Mouse (Mus musculus): ENCODE data around the gene Parp3. TPM values are rescaled to one million over a fixed set of nuclear protein-coding genes. Genes with fewer than 3 reads are reported as not detected.

Gene Parp3
- total and polyA plus RNA-seq, 2 experiments from 2014 or later, result 1.7 to 6.2 TPM

- Histone ChIP-seq H3K27ac (ENCODE audit: low read depth, low read length) (no peak overlapping the region), H3K4me1 (ENCODE audit: insufficient read depth) (peaks cover 22% of the 10 kb centered on the region), H3K27me3 (ENCODE audit: insufficient read depth, low read length) (no peaks in the 10 kb centered on the region), H3K9ac (no peak overlapping the region), H3K4me2 (ENCODE audit: low read depth) (no peak overlapping the region), H3K4me3 (ENCODE audit: low read depth, low read length) (no peak overlapping the region), H3K9me3 (ENCODE audit: low read length) (no peaks in the 10 kb centered on the region), H3K36me3 (ENCODE audit: insufficient read depth) (peaks cover 37% of the 10 kb centered on the region)
- WGBS, result 81% methylated on average over 15 of the region's 15 CpGs
- TF ChIP-seq CTCF (IDR thresholded peaks at IDR 0.05; ENCODE audit: low read depth), result no peak
- no peak for ATAC-seq
- no peak for DNase-seq
Measured at GRCm38 (mm10) chr9:106459946-106460345, 16.8 kb downstream of the Parp3 start.

- no peak for DNase-seq
- Histone ChIP-seq H3K4me2 (ENCODE audit: low read depth) (no peak overlapping the region), H3K36me3 (ENCODE audit: insufficient read depth) (peaks cover 20% of the 10 kb centered on the region), H3K27me3 (ENCODE audit: insufficient read depth, low read length) (no peaks in the 10 kb centered on the region), H3K27ac (ENCODE audit: low read depth, low read length) (no peak overlapping the region; the same call in 1 of the 2 replicates), H3K4me3 (ENCODE audit: low read depth, low read length) (no peak overlapping the region), H3K9ac (0 out of 2 replicates have a peak overlapping the region, but pooled peaks have one; percentile 35), H3K9me3 (ENCODE audit: low read length) (no peaks in the 10 kb centered on the region), H3K4me1 (ENCODE audit: insufficient read depth) (peaks cover 24% of the 10 kb centered on the region)
- no peak for TF ChIP-seq CTCF (IDR thresholded peaks at IDR 0.05; ENCODE audit: low read depth)
- ATAC-seq, result no peak
- 42% methylated on average over 5 of the region's 5 CpGs for WGBS
Measured at GRCm38 (mm10) chr9:106457920-106458319, 18.8 kb downstream of the Parp3 start.

DNA sequence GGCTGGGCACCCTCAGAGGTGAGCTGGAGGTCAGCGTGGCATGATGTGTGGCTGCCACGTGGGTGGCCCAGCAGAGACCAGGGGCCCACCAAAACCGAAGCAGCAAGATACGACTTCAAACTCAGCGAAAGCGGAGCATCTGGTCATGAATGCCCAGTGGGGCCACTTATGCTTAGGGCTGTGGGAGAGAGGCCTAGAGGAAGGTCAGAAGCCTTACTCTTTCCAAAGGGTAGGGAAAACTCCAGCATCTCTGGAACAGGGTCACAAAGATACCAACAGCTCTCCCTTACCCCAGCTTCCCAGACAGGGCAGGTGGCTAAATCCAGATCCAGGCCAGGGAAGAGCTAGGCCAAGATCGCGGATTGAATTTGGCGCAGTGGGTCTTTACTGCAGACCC is 19.6 kb downstream of the Parp3 start:
- H3K4me2 ChIP-seq (ENCODE audit: low read depth), result peak overlapping the region; percentile 97
- H3K9ac ChIP-seq, result peak overlapping the region; percentile 35; the same call in 1 of the 2 replicates
- peak overlapping the region; percentile 57 for H3K27ac ChIP-seq (ENCODE audit: low read depth, low read length)
- peaks cover 29% of the 10 kb centered on the region for H3K4me1 ChIP-seq (ENCODE audit: insufficient read depth)
- no peaks in the 10 kb centered on the region for H3K9me3 ChIP-seq (ENCODE audit: low read length)
- TF ChIP-seq CTCF (IDR thresholded peaks at IDR 0.05; ENCODE audit: low read depth), result no peak
- H3K36me3 ChIP-seq (ENCODE audit: insufficient read depth), result peaks cover 15% of the 10 kb centered on the region
- no peaks in the 10 kb centered on the region for H3K27me3 ChIP-seq (ENCODE audit: insufficient read depth, low read length)
- H3K4me3 ChIP-seq (ENCODE audit: low read depth, low read length), result no peak overlapping the region
- 47% methylated on average over 9 of the region's 9 CpGs for WGBS
- ATAC-seq (no peak), DNase-seq (no peak)

- no peak for ATAC-seq
- peak; percentile 24 for DNase-seq
Measured at GRCm38 (mm10) chr9:106456325-106457162, 20.2 kb downstream of the Parp3 start.

GRCm38 (mm10) chr9:106454888-106455681 is 21.7 kb downstream of the Parp3 start:
- peak; percentile 65 for ATAC-seq
- 2% methylated on average over 17 of the region's 17 CpGs for WGBS
- H3K27me3 ChIP-seq (ENCODE audit: insufficient read depth, low read length), result no peaks in the 10 kb centered on the region
- peak overlapping the region; percentile 91 for H3K27ac ChIP-seq (ENCODE audit: low read depth, low read length)
- peaks cover 29% of the 10 kb centered on the region for H3K4me1 ChIP-seq (ENCODE audit: insufficient read depth)
- peak overlapping the region; percentile 71 for H3K4me3 ChIP-seq (ENCODE audit: low read depth, low read length)
- peak overlapping the region; percentile 92 for H3K9ac ChIP-seq
- peak overlapping the region; percentile 97 for H3K4me2 ChIP-seq (ENCODE audit: low read depth)
- H3K36me3 ChIP-seq (ENCODE audit: insufficient read depth), result no peaks in the 10 kb centered on the region
- H3K9me3 ChIP-seq (ENCODE audit: low read length), result no peaks in the 10 kb centered on the region
- peak; percentile 73 for DNase-seq
- no peak for TF ChIP-seq CTCF (IDR thresholded peaks at IDR 0.05; ENCODE audit: low read depth)

More at GRCm38 (mm10) chr9:106456325-106457162, 20.2 kb downstream of the Parp3 start:
- H3K4me2 ChIP-seq (ENCODE audit: low read depth), result peak overlapping the region; percentile 97
- H3K9ac ChIP-seq, result peak overlapping the region; percentile 35
- WGBS, result 25% methylated on average over 15 of the region's 15 CpGs
- H3K27me3 ChIP-seq (ENCODE audit: insufficient read depth, low read length), result no peaks in the 10 kb centered on the region
- H3K27ac ChIP-seq (ENCODE audit: low read depth, low read length), result peak overlapping the region; percentile 57
- no peaks in the 10 kb centered on the region for H3K9me3 ChIP-seq (ENCODE audit: low read length)
- H3K4me1 ChIP-seq (ENCODE audit: insufficient read depth), result peaks cover 29% of the 10 kb centered on the region
- no peak overlapping the region for H3K4me3 ChIP-seq (ENCODE audit: low read depth, low read length)
- peaks cover 9% of the 10 kb centered on the region for H3K36me3 ChIP-seq (ENCODE audit: insufficient read depth)
- TF ChIP-seq CTCF (IDR thresholded peaks at IDR 0.05; ENCODE audit: low read depth), result no peak

- no peaks in the 10 kb centered on the region for H3K36me3 ChIP-seq (ENCODE audit: insufficient read depth)
- H3K27ac ChIP-seq (ENCODE audit: low read depth, low read length), result peak overlapping the region; percentile 91
- peak overlapping the region; percentile 92 for H3K9ac ChIP-seq
- 2% methylated on average over 15 of the region's 20 CpGs for WGBS
- H3K4me1 ChIP-seq (ENCODE audit: insufficient read depth), result peaks cover 30% of the 10 kb centered on the region
- H3K4me2 ChIP-seq (ENCODE audit: low read depth), result peak overlapping the region; percentile 97
- no peaks in the 10 kb centered on the region for H3K9me3 ChIP-seq (ENCODE audit: low read length)
- peak overlapping the region; percentile 71 for H3K4me3 ChIP-seq (ENCODE audit: low read depth, low read length)
- no peaks in the 10 kb centered on the region for H3K27me3 ChIP-seq (ENCODE audit: insufficient read depth, low read length)
- ATAC-seq, result peak; percentile 35
- peak; percentile 62 for DNase-seq
- TF ChIP-seq CTCF (IDR thresholded peaks at IDR 0.05; ENCODE audit: low read depth), result no peak
Measured at GRCm38 (mm10) chr9:106454071-106454761, 22.5 kb downstream of the Parp3 start.

Measured in forebrain, postnatal 0 days (tissue).